Comparison of ENCODE assay signal across 15 mouse cellular contexts in the genomic region with DNA sequence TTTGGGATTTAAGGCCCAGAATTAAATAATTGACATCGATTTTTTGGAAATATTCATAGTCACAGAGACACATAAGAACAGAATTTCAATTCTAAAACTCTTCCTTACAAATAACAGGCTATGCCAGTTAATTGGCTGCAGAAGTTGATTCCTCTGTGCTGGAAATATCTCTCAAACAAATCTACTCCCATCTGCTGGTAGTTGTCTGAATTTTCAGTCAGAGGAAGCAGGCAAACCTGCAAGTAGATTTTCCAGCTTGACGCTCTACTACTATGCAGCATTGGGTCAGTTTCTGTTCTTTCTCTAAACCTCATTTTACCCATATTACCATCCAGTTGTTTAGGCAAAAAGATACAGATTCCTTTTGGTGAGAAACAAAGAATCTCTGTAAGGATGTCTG. TPM values are rescaled to one million over a fixed set of nuclear protein-coding genes. Genes with fewer than 3 reads are reported as not detected.
"Had no signal": no experiment of that assay in that cellular context is flagged by ENCODE, and none has a peak within 500 bp of the region (broad histone marks: within the 10 kb centered on the region; RNA-seq: fewer than 3 reads in every experiment).

No protein-coding gene starts in this region.

- H3K4me1 ChIP-seq: limb, embryonic 13.5 days had no signal

- DNase-seq: kidney, adult 11 months; kidney, postnatal 14 days; layer of hippocampus, postnatal 36 days; left cerebral cortex, postnatal 4 days; lung, adult 18-20 months; lung, postnatal 36 days; right cerebral cortex, postnatal 25 days; thymus, adult 18-20 months; thymus, postnatal 14 days had no signal

- H3K9ac ChIP-seq: limb, embryonic 13.5 days; liver, embryonic 14.5 days had no signal

- H3K9me3 ChIP-seq: limb, embryonic 13.5 days had no signal

- H3K36me3 ChIP-seq: limb, embryonic 13.5 days had no signal

- H3K4me2 ChIP-seq: limb, embryonic 13.5 days had no signal

- H3K27ac ChIP-seq: limb, embryonic 13.5 days; liver, embryonic 14.5 days had no signal

- H3K4me3 ChIP-seq: limb, embryonic 13.5 days had no signal

- ATAC-seq: midbrain, embryonic 16.5 days had no signal

RNA-seq across cellular contexts. Expression of a gene that starts 1.7 kb away (rescaled TPM):
- total RNA-seq: megakaryocyte progenitor cell, adult 5-6 weeks had no signal
- polyA plus RNA-seq: kidney, embryonic 14.5 days; liver, adult 2 months had no signal
